Mouse (Mus musculus) cerebellum, adult 8-10 months (tissue): ENCODE measurements at regions not wholly inside any gene's neighbourhood (a gene's known extent, or its start where the extent isn't known, plus 50 kb on each side); places are given as distances from the start of the nearest gene placed in this dataset.
"Not testable (repeated sequence)": the region's sequence is repeated elsewhere in the genome, so short reads cannot be mapped to it uniquely, and the experiment has no call there.

ENCODE experiments used
- DNase-seq: peaks from one replicate; pipeline ENCODE4 v3.0.0; 2022

- peak; percentile 7 for DNase-seq
Observed at GRCm38 (mm10) chr8:52158176-52158575, 1353.4 kb upstream of the Aga start.

- not testable (repeated sequence) for DNase-seq
Observed at GRCm38 (mm10) chr8:52196934-52197333, 1314.6 kb upstream of the Aga start.

- no peak for DNase-seq
Observed at GRCm38 (mm10) chr8:52227506-52227905, 1284.0 kb upstream of the Aga start.

- no peak for DNase-seq
Observed at GRCm38 (mm10) chr8:52256055-52256454, 1255.5 kb upstream of the Aga start.
